Mouse (Mus musculus): ENCODE measurements around the gene Evi5l. TPM values are rescaled to one million over a fixed set of nuclear protein-coding genes. Genes with fewer than 3 reads are reported as not detected.

The Evi5l gene
- total RNA-seq, 4 experiments from 2014 or later = 19.0 to 26.0 (median 22.9) TPM

- no peak for DNase-seq (ENCODE audit: low spot score)
These were observed 39.1 kb downstream of the Evi5l start for GRCm38 (mm10) chr8:4205246-4206123.

- DNase-seq (ENCODE audit: low spot score) = no peak
These were observed 40.0 kb downstream of the Evi5l start for GRCm38 (mm10) chr8:4206182-4207015.

GRCm38 (mm10) chr8:4207016-4207350, 40.6 kb downstream of the Evi5l start:
- no peak for DNase-seq (ENCODE audit: low spot score)

DNA sequence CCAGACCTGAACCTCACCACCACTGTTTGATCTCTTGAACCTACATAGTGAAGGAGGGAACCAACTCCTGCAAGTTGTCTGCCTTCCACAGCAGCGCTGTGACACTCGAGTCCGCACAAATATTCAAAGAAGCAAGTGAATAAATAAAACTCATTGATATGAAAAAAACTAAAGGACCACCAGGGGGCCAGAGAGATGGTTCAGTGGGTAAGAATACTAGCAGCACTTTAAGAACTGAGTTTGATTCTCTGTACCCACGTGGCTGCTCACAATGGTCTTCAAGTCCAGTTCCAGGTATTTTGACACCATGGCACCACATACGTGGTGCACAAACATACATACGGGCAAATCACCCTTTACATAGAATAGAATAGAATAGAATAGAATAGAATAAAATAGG, 44.7 kb downstream of the Evi5l start:
- DNase-seq (ENCODE audit: low spot score) = no peak

GRCm38 (mm10) chr8:4212809-4213209, 46.4 kb downstream of the Evi5l start:
- DNase-seq (ENCODE audit: low spot score) = no peak

DNA sequence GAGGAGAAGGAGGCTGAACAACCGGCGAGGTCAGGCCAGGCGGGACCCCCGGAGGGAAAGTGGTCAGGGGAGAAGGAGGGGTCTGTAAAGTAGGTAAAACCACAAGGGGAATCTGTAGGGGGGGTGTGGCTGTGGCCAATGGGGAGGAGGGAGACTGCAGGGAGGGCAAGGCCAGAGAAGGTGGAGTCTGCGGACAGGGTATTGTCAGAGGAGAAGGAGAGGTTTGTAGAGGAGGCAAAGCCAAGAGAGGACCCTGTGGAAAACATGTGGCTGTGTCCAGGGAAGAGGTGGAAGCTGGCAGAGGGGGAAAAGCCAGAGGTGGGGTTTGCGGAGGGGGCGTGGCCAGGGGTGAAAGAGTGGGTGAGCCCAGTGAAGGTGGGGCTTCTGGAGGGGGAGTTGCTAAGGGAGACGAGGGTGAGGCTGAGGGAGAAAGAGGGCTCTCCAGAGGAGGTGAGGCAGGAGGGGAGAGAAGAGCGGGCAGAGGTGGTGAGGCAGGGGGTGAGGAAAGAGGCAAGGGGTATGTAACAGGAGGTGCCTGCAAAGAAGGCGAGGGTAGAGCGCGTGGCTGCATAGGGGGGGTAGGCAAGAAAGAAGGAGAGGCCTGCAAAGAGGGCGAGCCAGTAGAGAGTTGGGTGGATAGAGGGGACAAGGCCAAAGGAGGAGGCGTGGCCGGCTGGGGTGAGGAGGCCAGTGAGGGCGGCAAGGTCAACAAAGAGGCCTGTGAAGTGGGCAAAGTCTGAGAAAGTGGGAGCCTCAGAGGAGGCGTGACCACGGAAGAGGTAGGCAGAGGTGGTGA, 47.0 kb downstream of the Evi5l start:
- DNase-seq (ENCODE audit: low spot score) = no peak

DNA sequence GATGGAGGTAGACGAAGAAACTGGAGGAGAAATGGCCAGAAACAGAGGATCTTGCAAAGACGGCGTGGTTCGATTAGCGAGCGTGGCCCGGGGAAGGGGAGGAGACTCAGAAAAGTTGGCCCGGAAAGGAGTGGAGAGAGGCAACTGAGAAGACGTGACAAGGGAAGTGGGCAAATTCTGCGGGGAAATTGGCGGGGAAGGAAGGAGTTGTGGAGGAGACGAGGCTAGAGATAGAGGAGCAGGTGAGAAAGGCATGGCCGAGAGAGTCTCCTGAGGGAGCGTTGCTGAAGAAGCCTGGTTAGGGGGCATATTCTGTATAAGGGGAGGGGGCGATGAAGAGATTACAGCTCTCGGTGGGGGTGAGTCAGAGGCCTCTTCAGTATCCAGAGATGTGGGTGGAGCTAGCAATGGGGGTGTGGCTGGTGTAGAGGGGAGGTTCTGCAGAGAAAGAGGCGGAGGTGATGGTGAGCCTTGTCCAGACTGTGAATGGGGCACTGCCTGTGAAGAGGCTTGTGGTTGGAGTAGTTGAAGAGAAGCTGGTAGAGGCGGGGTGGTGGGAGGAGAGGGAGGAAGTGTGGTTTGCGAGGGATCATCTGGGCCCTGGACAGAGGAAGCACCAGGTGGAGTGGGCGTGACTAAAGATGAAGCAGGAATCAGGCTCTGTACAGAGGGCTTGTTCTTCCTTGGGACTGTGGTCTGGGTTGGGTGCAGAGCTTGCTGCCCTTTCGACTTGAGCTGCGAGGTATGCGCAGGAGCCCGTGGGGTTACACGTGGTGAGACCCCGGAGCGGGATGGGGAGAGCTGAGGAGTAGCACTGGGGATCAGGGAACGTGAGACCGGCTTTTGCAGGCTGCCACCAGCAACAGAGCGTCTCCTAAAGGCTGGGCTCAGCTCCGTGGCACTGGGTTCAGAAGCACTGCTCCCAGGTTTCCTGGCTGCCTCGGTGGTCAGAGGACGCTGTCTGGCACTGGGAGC, 47.9 kb downstream of the Evi5l start:
- peak; percentile 36 for DNase-seq (ENCODE audit: low spot score)

GRCm38 (mm10) chr8:4216296-4216695, 49.9 kb downstream of the Evi5l start:
- no peak for DNase-seq (ENCODE audit: low spot score)

- DNase-seq (ENCODE audit: low spot score) = no peak
These were observed 50.6 kb downstream of the Evi5l start, which contains the start of gene Prr36 for GRCm38 (mm10) chr8:4216791-4217621. TSS of gene Prr36 (minus strand) at chr8:4217459.

- no peak for DNase-seq (ENCODE audit: low spot score)
These were observed 53.2 kb downstream of the Evi5l start for GRCm38 (mm10) chr8:4219617-4220016.

DNA sequence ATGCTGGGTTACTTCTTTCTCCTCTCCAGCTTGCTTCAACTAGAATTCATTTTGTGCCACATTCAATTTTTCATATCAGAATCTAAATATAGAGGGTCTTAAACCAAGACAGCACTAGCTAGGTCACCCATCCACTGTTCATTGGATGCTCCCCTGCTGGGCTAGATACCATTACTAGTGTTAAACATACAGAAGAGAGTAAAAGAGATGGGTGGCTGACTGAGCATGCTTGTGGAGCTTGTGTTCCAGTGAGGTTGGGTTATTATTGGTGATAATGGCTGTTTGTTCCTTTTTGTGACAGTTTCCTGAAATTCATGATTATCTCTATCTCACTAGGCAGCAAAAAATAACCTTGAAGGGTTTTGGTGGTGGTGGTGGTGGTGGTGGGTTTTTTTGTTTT, 55.7 kb downstream of the Evi5l start:
- DNase-seq (ENCODE audit: low spot score) = no peak

GRCm38 (mm10) chr8:4226323-4226722, 60.0 kb downstream of the Evi5l start:
- DNase-seq (ENCODE audit: low spot score) = no peak

- DNase-seq (ENCODE audit: low spot score) = no peak
These were observed 60.5 kb downstream of the Evi5l start, which contains the start of gene Lrrc8e for GRCm38 (mm10) chr8:4226739-4227347. TSS of gene Lrrc8e (plus strand) at chr8:4226827.

- DNase-seq (ENCODE audit: low spot score) = no peak
These were observed 61.6 kb downstream of the Evi5l start for GRCm38 (mm10) chr8:4227919-4228318.

DNA sequence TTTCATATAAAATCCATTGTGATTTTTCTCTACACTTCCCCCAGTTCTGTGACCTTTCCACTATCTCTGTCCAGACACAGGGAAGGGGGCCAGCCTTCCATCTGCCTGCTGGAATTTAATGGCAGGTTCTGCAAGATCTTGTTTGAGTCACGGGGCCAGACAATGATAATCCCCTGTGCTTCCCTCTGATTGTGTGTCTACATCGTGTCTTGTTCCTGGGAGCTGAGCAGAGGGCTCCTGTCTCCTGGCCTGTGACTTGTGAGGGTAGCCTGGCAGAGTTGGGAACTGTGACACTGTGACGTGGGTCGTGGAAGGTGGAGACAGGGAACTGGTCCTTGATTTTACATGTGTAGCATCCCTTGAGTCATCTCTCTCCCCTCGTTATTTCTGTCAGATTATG, 63.4 kb downstream of the Evi5l start:
- DNase-seq (ENCODE audit: low spot score) = no peak

- no peak for DNase-seq (ENCODE audit: low spot score)
These were observed 64.4 kb downstream of the Evi5l start for GRCm38 (mm10) chr8:4230612-4231351.

- peak; percentile 41 for DNase-seq (ENCODE audit: low spot score)
These were observed 71.6 kb downstream of the Evi5l start for GRCm38 (mm10) chr8:4237814-4238433.

All from heart, adult 8-10 months (tissue).